Mouse (Mus musculus): Measurements from ENCODE around the gene Rcc1.
A peak's percentile ranks its signal among the peaks of the same experiment; 100 is the strongest.

Gene Rcc1

DNA sequence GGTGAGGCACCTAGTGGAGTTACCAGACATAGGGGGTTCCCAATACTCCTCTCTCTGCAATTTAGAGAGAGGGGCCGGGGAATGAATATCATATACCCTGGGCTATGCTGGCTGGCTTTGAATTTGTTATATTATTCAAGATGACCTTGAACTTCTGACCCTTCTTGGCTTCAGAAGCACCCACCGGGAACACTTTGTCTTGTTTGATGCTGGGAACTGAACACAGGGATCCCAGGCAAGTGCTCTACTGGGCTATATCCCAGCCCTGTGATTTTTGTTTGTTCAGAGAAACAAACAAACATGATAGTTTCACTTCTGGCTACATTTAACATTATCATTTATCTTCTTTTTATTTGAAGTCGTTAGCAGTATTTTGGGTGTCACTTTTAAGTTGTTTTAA is 2.0 kb upstream of the Rcc1 start:
- no peak for DNase-seq (ENCODE audit: low read depth, low spot score)

DNA sequence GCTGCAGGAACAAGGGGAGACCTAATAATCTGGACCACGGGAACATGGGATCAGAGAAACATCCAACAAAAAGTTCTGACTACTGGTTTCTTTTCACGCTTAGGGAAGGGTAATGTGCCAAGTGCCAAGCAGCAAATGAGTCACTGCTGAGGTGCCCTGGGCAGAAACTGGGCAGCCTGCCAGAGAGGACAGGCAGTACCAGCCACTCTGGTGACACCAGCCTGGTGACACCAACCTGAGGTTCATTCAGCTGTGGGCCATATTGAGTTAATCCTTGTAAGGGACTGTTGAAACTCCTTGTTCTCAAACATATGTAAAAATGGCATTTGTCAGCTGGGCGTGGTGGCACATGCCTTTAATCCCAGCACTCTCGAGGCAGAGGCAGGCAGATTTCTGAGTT is 1.2 kb upstream of the Rcc1 start:
- peak; percentile 53 for DNase-seq (ENCODE audit: low read depth, low spot score)

DNA sequence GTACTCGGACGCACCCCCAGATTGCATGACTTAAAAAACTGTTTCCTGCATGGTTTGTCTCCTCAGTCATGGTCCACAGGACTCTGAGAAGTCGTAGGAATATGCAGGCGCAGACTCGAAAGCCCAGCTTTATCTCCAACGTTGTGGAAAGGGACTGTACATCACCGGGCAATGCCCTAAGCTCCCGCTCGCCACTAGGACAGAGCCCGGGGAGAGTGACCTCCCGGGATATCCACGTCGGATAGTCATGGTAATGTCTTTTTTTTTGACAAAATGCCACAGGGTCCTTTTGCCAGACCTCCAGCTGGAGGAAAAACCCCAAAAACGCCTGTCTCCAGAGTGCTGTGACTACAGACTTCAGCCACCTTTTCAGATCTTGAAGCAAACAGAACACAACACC is 666 bp downstream of the Rcc1 start:
- DNase-seq (ENCODE audit: low read depth, low spot score): peak; percentile 40

DNA sequence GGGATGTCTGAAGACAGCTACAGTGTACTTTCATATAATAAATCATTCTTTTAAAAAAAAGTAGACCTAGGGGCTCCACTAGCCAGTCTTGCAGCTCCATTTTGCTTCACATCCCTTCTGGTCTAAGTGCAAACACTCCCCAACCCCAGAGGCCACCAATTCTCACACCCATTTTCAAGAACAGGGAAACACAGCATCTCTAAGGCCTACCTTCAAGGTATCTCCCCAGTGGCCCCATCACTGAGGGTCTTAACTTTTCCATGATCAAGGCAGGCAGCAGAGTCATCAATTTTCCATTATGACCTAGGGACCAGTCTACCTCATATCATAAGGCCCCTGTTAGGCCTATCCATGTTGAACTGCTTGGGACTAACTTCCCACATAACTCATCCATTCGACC is 2.0 kb downstream of the Rcc1 start:
- DNase-seq (ENCODE audit: low read depth, low spot score): peak; percentile 13

DNA sequence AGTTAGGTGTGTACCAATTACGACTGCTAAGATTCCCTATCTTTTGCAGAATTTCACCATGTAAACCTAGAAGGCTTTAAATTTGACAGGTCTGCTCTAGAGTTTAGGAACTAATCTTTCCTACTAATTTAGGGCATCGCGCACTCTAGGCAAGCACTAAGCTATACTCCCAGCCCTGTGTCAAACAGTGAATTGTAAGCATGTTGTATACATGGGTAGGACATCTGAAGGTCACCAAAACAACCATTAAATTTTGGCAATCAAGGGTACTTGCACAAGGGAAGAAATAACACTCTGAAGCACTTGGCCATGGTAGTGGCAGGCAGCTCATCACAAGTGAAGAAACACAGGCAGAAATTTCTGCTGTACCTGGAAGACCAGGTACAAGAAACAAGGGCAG is 2.6 kb downstream of the Rcc1 start:
- peak; percentile 6 for DNase-seq (ENCODE audit: low read depth, low spot score)

DNA sequence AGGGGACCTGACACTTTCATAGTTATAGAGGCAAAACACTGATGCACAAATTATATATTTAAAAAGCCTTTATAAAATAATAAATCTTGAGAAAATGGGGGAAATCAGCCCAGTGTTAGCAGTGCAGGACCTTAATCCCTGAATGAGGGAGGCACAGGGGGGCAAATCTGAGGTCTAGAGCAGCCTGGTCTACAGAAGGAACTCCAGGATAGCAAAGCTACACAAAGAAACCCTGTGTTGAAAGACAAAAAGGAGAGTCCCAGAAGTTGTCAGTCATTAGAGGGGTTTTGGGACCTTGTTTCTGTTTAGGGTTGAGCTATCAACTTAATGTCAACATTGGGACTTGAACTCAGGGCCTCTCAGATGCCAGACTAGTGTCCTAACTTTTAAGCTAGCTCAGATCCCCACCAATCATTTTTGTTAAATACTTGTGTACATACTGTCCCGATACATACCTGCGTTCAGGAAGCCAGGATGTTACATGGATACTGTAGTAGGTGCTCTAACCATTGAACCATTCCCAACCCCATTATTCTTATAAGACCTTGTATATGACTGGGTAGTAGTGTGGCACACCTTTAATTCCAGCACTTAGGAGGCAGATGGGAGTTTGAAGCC is 3.2 kb downstream of the Rcc1 start:
- peak; percentile 24 for DNase-seq (ENCODE audit: low read depth, low spot score)

DNA sequence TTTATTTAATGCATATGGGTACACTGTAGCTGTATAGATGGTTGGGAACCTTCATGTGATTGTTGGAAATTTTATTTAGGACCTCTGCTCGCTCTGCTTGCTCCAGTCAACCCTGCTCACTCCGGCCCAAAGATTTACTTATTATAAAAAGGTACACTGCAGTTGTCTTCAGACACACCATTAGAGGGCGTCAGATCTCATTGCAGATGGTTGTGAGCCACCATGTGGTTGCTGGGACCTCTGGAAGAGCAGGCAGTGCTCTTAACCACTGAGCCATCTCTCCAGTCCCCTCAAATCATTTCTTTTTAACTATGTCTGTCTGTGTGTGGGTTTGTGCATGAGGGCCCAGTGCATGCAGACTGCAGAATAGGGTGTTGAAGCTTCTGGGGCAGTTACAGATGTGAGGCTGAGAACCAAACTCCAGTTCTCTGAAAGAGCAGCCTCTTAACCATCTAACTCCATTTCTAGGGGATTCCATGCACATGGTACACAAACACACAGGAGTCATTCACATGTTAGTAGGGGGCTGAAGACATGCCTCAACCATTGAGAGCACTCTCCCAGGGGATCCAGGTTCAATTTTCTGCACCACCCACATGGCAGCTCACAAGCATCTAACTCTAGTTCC is 3.8 kb downstream of the Rcc1 start:
- DNase-seq (ENCODE audit: low read depth, low spot score): peak; percentile 48

DNA sequence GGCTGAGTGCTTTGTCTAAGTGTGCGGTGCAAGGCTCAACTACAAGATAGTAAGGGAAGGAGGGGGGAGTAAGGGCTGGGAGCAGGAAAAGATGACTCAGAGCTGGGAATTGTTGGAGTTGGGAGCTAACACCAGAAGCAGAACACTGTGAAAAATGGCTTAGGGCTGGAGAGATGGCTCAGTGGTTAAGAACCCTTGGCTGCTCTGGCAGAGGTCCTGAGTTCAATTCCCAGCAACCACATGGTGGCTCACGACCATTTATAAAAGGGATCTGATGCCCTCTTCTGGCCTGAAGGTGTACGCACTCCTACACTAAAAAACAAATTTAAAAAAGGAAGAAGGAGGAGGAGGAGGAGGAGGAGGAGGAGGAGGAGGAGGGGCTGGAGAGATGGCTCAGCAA is 6.7 kb downstream of the Rcc1 start:
- DNase-seq (ENCODE audit: low read depth, low spot score): peak; percentile 80

DNA sequence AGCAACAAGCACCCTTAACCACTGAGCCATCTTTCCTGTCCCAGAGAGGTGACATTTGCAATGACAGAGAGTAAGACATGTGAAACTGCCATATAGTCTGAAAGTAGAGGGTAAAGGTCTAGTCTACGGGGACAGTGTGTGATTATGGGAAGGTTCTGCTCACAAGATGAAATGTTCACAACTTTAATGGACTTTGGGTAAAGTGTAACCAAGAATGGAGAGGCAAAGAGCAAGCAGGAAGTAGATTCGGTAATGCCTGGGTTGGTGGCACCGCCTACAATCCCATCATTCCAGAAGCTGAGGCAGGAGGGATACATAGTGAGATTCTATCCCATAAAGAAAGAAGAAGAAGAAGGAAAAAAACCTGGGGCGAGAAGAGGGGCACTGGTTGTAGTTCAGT is 7.1 kb downstream of the Rcc1 start:
- DNase-seq (ENCODE audit: low read depth, low spot score): no peak

DNA sequence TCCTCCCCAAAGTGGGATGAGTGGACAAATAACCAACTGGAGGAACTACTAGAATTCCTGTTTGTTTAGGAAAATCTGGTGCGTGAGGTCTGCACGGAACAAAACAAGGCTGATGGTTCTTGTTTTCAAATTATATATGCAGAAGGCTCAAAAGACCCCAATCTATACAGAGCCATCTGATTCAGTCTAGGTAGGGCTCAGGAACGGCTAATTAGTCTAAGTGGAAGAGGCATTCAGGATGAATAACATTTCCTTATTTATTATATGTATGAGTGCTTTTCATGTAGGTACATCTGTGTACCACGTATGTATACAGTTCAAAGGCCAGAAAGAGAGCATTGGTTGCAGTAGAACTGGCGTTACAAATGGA is 7.6 kb downstream of the Rcc1 start:
- no peak for DNase-seq (ENCODE audit: low read depth, low spot score)

DNA sequence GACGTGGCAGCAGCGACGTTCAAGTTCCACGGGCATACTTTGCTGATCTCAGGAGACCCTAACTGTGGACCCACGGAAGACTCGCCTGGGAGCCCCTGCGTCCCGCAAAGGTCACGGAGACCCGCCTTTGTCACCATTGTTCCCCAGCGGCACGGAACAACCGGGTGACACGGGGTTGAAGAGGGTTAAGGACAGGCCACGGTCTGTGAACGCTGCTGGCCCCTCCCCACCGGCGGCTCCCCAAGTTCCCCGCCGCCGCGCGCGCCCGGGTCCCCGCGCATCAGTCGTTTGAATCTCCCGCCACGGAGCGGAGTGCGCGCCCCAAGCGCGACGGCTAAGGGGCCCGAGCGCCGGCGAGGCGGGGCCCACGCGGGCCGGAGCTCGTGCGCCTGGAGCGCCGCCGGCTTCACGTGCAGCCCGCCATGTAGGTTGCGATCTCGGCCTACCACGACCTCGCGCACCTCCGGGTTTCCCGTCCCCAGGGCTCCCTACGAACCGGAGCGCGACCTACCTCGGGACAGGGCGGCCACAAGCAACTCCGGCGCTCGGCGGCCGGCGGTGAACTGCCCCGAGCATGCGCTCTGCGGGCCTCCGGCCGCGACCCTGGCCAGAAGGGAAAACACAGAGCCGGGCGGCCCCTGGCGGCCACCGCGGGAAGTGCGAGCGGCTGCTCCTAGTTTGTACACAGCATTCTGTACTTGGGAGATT is 8.1 kb downstream of the Rcc1 start:
- peak; percentile 92 for DNase-seq (ENCODE audit: low read depth, low spot score)

DNA sequence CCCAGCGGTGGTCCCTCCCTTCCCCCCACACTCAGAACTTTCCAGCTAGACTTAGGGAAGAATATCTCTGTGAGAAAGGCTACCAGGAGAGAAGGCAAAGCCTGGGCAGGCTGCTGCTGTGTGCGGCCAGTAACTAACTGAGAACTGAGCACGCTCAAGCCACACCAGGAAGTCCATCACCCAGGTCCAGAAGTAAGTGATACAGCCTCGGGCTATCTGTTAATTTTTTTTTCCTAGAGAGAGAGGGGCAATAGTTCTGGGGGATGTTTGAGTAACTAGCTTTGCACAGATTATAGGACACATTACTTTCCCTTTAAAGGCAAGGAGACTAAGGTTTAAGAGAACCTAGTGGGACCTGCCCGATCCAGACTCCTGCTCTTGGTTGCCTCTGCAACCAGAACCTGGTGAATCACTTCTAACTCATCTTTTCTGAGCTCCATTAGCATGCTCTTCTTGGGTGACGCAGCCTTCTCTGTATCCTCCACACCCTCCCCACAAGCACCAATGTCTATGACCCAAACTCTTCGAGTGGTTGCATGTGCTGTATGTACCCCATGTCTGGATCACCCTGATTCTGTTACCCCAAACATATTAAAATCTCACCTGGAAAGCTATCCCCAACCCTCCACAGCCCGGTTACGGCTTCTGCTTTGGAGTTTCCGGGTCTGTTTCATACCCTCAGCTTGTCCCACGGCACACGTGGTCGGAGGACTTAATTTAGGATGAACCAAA is 8.8 kb downstream of the Rcc1 start:
- DNase-seq (ENCODE audit: low read depth, low spot score): peak; percentile 70

DNA sequence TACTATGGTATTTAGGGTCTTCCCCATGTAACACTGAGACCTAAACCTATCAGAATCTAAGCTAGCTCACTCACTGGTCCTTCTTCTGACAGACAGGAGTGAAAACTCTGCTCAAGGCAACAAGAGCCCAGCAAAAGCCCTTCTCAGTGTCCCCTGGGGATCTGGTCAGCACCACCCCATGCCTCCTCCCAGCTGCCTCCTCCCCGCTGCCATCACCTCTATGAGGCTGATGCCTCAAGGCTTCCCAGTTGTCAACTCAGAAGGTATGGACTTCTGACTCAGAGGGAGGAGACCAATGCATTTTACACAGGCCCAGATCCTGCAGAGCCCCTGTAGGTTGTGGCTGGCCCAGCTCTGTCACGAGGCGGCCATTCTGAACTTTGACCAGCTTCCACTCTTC is 12.0 kb downstream of the Rcc1 start:
- DNase-seq (ENCODE audit: low read depth, low spot score): peak; percentile 35

DNA sequence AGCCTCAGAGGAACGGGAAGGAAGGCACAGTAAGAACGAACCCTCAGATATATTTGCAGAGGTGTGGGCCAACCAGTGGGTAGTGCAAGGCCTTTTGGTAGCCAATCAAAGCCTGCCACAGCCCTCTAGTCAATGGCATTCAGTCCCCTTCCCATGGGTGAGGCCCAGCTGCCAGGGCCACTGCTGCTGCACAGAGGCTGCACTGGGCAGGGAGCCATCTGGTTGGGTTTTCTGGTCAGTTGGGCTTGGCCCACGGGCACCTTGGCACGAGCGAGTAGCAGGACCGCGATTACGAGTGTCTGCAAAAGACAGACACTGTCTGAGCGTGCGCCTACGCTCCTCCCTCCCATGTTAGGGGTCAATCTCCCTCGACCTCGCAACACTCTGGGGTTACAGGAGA is 14.5 kb downstream of the Rcc1 start:
- no peak for DNase-seq (ENCODE audit: low read depth, low spot score)

DNA sequence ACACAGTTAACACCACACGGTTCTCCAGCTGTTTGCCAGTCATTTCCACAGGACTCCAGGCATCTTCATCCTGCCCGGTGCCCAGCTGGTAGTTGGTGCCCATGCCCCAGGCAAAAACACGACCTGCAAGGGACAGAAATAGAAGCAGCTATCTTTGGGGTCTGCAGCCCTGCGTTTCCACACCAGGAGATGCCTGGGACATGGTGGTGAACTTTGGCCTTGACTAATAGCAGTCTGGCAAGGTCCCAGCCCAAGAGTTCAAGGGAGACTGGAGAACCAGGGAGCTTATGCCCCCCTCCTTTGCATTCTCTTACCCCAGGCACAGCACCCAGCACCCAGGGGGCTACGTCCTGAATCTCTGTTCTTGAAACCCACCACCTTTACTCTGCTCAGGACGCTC is 20.5 kb downstream of the Rcc1 start:
- DNase-seq (ENCODE audit: low read depth, low spot score): no peak

DNA sequence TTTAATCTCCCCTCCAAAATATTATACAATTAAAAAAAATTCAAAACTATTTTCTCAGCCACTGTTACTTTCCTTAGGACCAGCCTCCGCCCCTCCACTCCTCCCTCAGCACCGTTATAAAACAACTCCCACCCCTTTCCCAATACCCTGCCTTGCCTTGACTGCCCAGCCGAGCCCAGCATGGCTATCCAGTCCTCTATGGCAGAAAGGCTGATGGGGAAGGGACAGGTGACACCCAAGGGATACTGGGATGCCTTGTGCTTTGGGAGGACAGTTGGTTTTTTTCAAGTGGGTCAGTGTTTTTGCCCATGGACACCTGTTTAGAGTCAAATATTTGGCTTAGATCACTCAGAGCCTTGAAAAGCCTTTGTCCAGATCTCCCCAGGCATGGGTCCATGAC is 21.4 kb downstream of the Rcc1 start:
- DNase-seq (ENCODE audit: low read depth, low spot score): no peak

DNA sequence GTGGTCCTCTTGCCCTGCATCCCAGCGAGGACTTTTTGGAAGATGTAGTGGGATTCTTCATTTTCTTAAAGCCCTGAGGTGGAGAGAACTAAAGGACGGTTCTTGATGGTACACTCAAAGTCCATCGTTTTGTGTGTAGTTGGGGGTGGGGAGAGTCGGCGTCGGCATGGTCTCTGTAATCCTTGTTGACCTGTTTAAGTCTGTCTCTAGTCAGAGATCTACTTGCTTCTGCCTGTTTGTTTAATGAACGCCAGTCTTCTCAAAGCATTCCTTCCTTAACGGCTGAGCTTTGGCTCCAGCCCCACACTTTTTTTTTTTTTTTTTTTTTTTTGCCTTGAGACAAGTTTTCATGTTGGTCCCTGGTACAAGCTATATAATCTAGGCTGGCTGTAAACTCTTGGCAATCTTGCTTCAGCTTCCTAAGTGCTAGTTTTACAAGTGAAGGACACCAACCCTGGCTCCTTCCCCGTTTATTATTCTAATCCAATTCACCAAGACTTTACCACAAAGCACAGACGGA is 23.5 kb downstream of the Rcc1 start:
- peak; percentile 21 for DNase-seq (ENCODE audit: low read depth, low spot score)

DNA sequence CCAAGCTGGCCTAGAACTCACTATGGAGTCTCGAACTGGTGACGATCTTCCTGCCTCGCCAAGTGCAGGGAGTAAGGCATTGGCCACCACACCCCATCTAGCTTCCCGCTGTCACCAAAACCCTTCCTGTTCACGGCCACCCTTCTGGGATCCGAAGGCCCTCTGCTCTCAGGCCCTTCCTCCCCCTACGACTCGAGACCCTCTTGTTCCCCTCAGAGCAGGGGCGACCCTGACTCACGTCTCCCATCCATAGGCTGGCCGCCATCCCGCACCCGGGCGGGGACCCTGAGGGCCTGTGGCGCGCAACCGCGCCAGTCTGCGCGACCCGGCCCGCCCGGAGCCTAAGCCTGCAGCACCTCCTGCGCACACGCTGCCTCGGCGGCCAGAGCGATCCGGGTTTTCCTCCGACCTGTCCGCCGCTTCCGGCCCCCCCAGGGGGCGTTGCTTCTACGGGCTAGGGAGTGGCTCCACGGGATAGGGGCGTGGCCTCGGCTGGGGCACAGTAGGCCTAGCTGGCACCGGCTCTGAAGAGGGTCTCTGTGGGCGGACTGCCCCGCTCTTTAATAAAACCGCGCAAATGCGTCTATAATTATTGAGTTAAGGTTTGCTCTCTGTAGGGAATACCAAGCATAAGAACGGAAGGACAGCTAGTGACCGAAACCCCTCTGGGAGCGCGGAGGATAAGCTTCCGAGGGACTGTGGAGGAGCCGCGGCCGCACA is 24.1 kb downstream of the Rcc1 start, which contains the start of gene Trnau1ap:
Trnau1ap (minus strand) TSS at position 424 of the 720 bp plus-strand sequence.
- DNase-seq (ENCODE audit: low read depth, low spot score): peak; percentile 90

DNA sequence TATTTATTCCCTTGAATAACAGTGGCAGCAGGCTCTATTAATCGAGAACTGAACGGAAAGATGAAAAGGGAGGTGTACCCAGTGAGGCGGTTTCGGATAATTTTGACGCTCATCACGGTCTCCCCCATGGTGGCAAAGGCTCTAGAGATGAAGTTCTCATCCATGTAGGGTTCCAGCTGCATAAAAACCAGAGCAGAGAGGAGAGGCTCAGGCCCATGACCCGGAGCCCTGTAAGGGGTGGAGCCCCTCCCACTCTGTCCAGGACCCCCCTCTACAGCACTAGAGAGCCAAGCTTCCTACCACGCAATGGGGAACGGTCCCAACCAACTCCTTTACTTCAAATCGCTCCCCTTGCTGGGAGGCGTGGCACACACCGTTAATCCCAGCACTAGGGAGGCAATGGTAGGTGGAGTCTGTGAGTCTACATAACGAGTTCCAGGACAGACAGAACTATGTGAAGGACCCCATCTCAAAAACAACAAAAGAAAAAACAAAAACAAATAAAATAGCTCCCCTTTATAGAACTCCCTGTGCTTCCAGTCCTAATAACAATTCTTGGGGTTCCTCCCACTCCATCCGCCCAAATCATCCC is 24.9 kb downstream of the Rcc1 start:
- peak; percentile 12 for DNase-seq (ENCODE audit: low read depth, low spot score)

DNA sequence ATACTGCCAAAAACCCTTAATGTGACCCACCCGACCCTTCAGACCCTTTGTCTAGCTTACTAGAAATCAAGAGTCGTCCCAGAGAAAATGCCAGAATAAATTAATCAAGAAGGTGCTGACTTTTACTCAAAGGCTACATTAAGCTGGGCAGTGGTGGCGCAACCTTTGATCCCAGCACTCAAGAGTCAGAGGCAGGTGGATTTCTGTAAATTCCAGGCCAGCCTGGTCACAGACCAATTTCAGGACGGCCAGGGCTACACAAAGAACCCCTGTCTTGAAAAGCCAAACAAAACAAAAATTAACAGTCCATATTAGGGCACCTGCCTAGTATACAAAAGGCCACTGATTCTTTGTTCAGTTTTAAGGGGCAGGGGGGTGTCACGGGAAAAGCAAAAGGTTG is 26.9 kb downstream of the Rcc1 start:
- no peak for DNase-seq (ENCODE audit: low read depth, low spot score)

DNA sequence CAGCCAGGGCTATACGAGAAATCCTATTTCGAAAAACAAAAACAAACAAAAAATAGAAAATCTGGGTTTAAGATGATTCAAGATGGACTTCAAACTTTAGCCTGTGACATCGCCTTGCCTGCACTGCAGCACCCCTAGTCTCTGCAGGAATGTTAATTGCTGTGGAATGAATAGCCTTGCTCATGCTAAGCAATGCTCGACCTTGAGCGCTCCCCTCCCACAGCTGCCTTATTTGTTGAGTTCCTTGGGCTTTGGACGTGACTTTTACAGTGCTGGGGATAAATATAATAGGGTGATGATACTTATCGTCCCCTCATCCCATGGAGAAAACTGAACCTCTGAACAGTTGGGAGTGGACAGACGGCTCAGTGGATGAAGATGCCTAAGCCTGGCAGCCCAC is 37.7 kb downstream of the Rcc1 start:
- no peak for DNase-seq (ENCODE audit: low read depth, low spot score)
